Mouse (Mus musculus): ENCODE measurements around the gene Trim68. TPM values are rescaled to one million over a fixed set of nuclear protein-coding genes. Genes with fewer than 3 reads are reported as not detected.

The Trim68 gene
- 6.0 and 8.3 TPM in 2 replicates for polyA plus RNA-seq (2012; rRNA removed)

GRCm38 (mm10) chr7:102686944-102687501, at the start of gene Trim68:
Gene Trim68 (minus strand): TSS chr7:102687327.
- Histone ChIP-seq H3K27ac (ENCODE audit: control insufficient read depth, insufficient read depth, low read depth, low read length) (peak within 1 kb of the TSS; percentile 85), H3K36me3 (ENCODE audit: control insufficient read depth, insufficient read depth, low read length) (no peaks in the 10 kb centered on the region), H3K4me1 (ENCODE audit: control insufficient read depth, insufficient read depth, low read length) (peaks cover 6% of the 10 kb centered on the region), H3K27me3 (ENCODE audit: control insufficient read depth, insufficient read depth, low read length) (no peaks in the 10 kb centered on the region), H3K4me3 (ENCODE audit: control insufficient read depth, low read depth, low read length) (peak within 1 kb of the TSS; percentile 95)
- TF ChIP-seq CTCF (IDR thresholded peaks at IDR 0.05; ENCODE audit: control insufficient read depth, insufficient read depth, insufficient replicate concordance, low read depth, low read length) (no peak), POLR2A (IDR thresholded peaks at IDR 0.05; ENCODE audit: control insufficient read depth, low read depth, low read length) (peak; percentile 53; the same call in 1 of the 2 replicates)

GRCm38 (mm10) chr7:102733793-102734192, 46.7 kb upstream of the Trim68 start:
- no peaks in the 10 kb centered on the region for H3K4me1 ChIP-seq (ENCODE audit: control insufficient read depth, insufficient read depth, low read length)
- H3K27ac ChIP-seq (ENCODE audit: control insufficient read depth, insufficient read depth, low read depth, low read length): no peak overlapping the region
- no peak for TF ChIP-seq POLR2A (IDR thresholded peaks at IDR 0.05; ENCODE audit: control insufficient read depth, low read depth, low read length)
- TF ChIP-seq CTCF (IDR thresholded peaks at IDR 0.05; ENCODE audit: control insufficient read depth, insufficient read depth, insufficient replicate concordance, low read depth, low read length): no peak
- no peaks in the 10 kb centered on the region for H3K27me3 ChIP-seq (ENCODE audit: control insufficient read depth, insufficient read depth, low read length)
- H3K36me3 ChIP-seq (ENCODE audit: control insufficient read depth, insufficient read depth, low read length): no peaks in the 10 kb centered on the region
- no peak overlapping the region for H3K4me3 ChIP-seq (ENCODE audit: control insufficient read depth, low read depth, low read length)

GRCm38 (mm10) chr7:102727391-102727790, 40.3 kb upstream of the Trim68 start, which contains the start of gene Olfr559:
Gene Olfr559 (minus strand): TSS chr7:102727491.
- Histone ChIP-seq H3K27ac (ENCODE audit: control insufficient read depth, insufficient read depth, low read depth, low read length) (no peak within 1 kb of the TSS), H3K4me3 (ENCODE audit: control insufficient read depth, low read depth, low read length) (no peak within 1 kb of the TSS), H3K27me3 (ENCODE audit: control insufficient read depth, insufficient read depth, low read length) (no peaks in the 10 kb centered on the region), H3K4me1 (ENCODE audit: control insufficient read depth, insufficient read depth, low read length) (no peaks in the 10 kb centered on the region), H3K36me3 (ENCODE audit: control insufficient read depth, insufficient read depth, low read length) (no peaks in the 10 kb centered on the region)
- no peak for TF ChIP-seq CTCF (IDR thresholded peaks at IDR 0.05; ENCODE audit: control insufficient read depth, insufficient read depth, insufficient replicate concordance, low read depth, low read length)
- TF ChIP-seq POLR2A (IDR thresholded peaks at IDR 0.05; ENCODE audit: control insufficient read depth, low read depth, low read length): no peak

GRCm38 (mm10) chr7:102718970-102719369, 31.8 kb upstream of the Trim68 start, which contains the start of gene Olfr33:
Gene Olfr33 (minus strand): TSS chr7:102719070.
- Histone ChIP-seq H3K36me3 (ENCODE audit: control insufficient read depth, insufficient read depth, low read length) (no peaks in the 10 kb centered on the region), H3K4me1 (ENCODE audit: control insufficient read depth, insufficient read depth, low read length) (no peaks in the 10 kb centered on the region), H3K27me3 (ENCODE audit: control insufficient read depth, insufficient read depth, low read length) (no peaks in the 10 kb centered on the region), H3K4me3 (ENCODE audit: control insufficient read depth, low read depth, low read length) (no peak within 1 kb of the TSS), H3K27ac (ENCODE audit: control insufficient read depth, insufficient read depth, low read depth, low read length) (no peak within 1 kb of the TSS)
- TF ChIP-seq POLR2A (IDR thresholded peaks at IDR 0.05; ENCODE audit: control insufficient read depth, low read depth, low read length) (no peak), CTCF (IDR thresholded peaks at IDR 0.05; ENCODE audit: control insufficient read depth, insufficient read depth, insufficient replicate concordance, low read depth, low read length) (no peak)

GRCm38 (mm10) chr7:102701915-102702314, 14.8 kb upstream of the Trim68 start, which contains the start of gene Olfr558:
Gene Olfr558 (plus strand): TSS chr7:102702215.
- TF ChIP-seq POLR2A (IDR thresholded peaks at IDR 0.05; ENCODE audit: control insufficient read depth, low read depth, low read length) (no peak), CTCF (IDR thresholded peaks at IDR 0.05; ENCODE audit: control insufficient read depth, insufficient read depth, insufficient replicate concordance, low read depth, low read length) (no peak)

GRCm38 (mm10) chr7:102698461-102698860, 11.3 kb upstream of the Trim68 start:
- no peak for TF ChIP-seq CTCF (IDR thresholded peaks at IDR 0.05; ENCODE audit: control insufficient read depth, insufficient read depth, insufficient replicate concordance, low read depth, low read length)
- TF ChIP-seq POLR2A (IDR thresholded peaks at IDR 0.05; ENCODE audit: control insufficient read depth, low read depth, low read length): no peak
- Histone ChIP-seq H3K36me3 (ENCODE audit: control insufficient read depth, insufficient read depth, low read length) (no peaks in the 10 kb centered on the region), H3K4me1 (ENCODE audit: control insufficient read depth, insufficient read depth, low read length) (no peaks in the 10 kb centered on the region), H3K27ac (ENCODE audit: control insufficient read depth, insufficient read depth, low read depth, low read length) (no peak overlapping the region), H3K4me3 (ENCODE audit: control insufficient read depth, low read depth, low read length) (no peak overlapping the region), H3K27me3 (ENCODE audit: control insufficient read depth, insufficient read depth, low read length) (no peaks in the 10 kb centered on the region)

More at GRCm38 (mm10) chr7:102701915-102702314, 14.8 kb upstream of the Trim68 start, which contains the start of gene Olfr558:
- Histone ChIP-seq H3K27ac (ENCODE audit: control insufficient read depth, insufficient read depth, low read depth, low read length) (no peak within 1 kb of the TSS), H3K4me3 (ENCODE audit: control insufficient read depth, low read depth, low read length) (no peak within 1 kb of the TSS), H3K36me3 (ENCODE audit: control insufficient read depth, insufficient read depth, low read length) (no peaks in the 10 kb centered on the region), H3K27me3 (ENCODE audit: control insufficient read depth, insufficient read depth, low read length) (no peaks in the 10 kb centered on the region), H3K4me1 (ENCODE audit: control insufficient read depth, insufficient read depth, low read length) (no peaks in the 10 kb centered on the region)

- H3K4me1 ChIP-seq (ENCODE audit: control insufficient read depth, insufficient read depth, low read length): no peaks in the 10 kb centered on the region
- H3K4me3 ChIP-seq (ENCODE audit: control insufficient read depth, low read depth, low read length): no peak within 1 kb of the TSS
- H3K27me3 ChIP-seq (ENCODE audit: control insufficient read depth, insufficient read depth, low read length): no peaks in the 10 kb centered on the region
- no peaks in the 10 kb centered on the region for H3K36me3 ChIP-seq (ENCODE audit: control insufficient read depth, insufficient read depth, low read length)
- no peak within 1 kb of the TSS for H3K27ac ChIP-seq (ENCODE audit: control insufficient read depth, insufficient read depth, low read depth, low read length)
- no peak for TF ChIP-seq POLR2A (IDR thresholded peaks at IDR 0.05; ENCODE audit: control insufficient read depth, low read depth, low read length)
- peak; percentile 40; the same call in 1 of the 2 replicates for TF ChIP-seq CTCF (IDR thresholded peaks at IDR 0.05; ENCODE audit: control insufficient read depth, insufficient read depth, insufficient replicate concordance, low read depth, low read length)
These were observed 8.4 kb upstream of the Trim68 start, which contains the start of gene Olfr557 for GRCm38 (mm10) chr7:102695358-102696125. Gene Olfr557 (plus strand): TSS chr7:102695910.

All from testis, adult 2 months (tissue).